Mouse (Mus musculus): ENCODE measurements at regions not wholly inside any gene's neighbourhood (a gene's known extent, or its start where the extent isn't known, plus 50 kb on each side); places are given as distances from the start of the nearest gene placed in this dataset.

- peak; percentile 18 for DNase-seq
These were observed 115.0 kb downstream of the Tle3 start for GRCm38 (mm10) chr9:61487146-61487545.

- peak; percentile 52 for DNase-seq
These were observed 112.2 kb downstream of the Tle3 start for GRCm38 (mm10) chr9:61484391-61484790.

GRCm38 (mm10) chr9:61479626-61480025 is 107.5 kb downstream of the Tle3 start:
- no peak for DNase-seq

- no peak for DNase-seq
These were observed 106.7 kb downstream of the Tle3 start for GRCm38 (mm10) chr9:61478862-61479261.

- DNase-seq = no peak
These were observed 104.2 kb downstream of the Tle3 start for GRCm38 (mm10) chr9:61476351-61476750.

- DNase-seq = no peak
These were observed 98.8 kb downstream of the Tle3 start for GRCm38 (mm10) chr9:61470815-61471505.

GRCm38 (mm10) chr9:61468897-61469509 is 96.8 kb downstream of the Tle3 start:
- DNase-seq = no peak

- no peak for DNase-seq
These were observed 96.2 kb downstream of the Tle3 start for GRCm38 (mm10) chr9:61468368-61468848.
